Mouse (Mus musculus) embryonic fibroblast, embryonic 13.5 days (primary cell): ENCODE measurements around the gene Lyrm9. TPM values are rescaled to one million over a fixed set of nuclear protein-coding genes. Genes with fewer than 3 reads are reported as not detected.
A peak's percentile ranks its signal among the peaks of the same experiment; 100 is the strongest.

Experiments
- H3K27ac ChIP-seq: 2 replicates; pipeline ENCODE4 v1.5.1; 2012; ENCODE audit warnings: low read length, control low read depth, inconsistent platforms; ENCODE audit not compliant: insufficient read depth
- H3K4me1 ChIP-seq: 2 replicates; pipeline ENCODE4 v1.6.1; 2011; ENCODE audit warnings: low read length; ENCODE audit not compliant: control insufficient read depth, insufficient read depth
- H3K4me3 ChIP-seq: 2 replicates; pipeline ENCODE4 v1.5.1; 2011; ENCODE audit warnings: mild to moderate bottlenecking, control low read depth, low read length; ENCODE audit not compliant: insufficient read depth
- CTCF ChIP-seq: IDR thresholded peaks from 2 replicates; pipeline ENCODE4 v1.5.1; 2011; ENCODE audit warnings: mild to moderate bottlenecking, control low read depth, low read length, moderate library complexity, borderline replicate concordance; ENCODE audit not compliant: insufficient read depth
- POLR2A ChIP-seq: IDR thresholded peaks from 2 replicates; pipeline ENCODE4 v1.6.1; 2011; ENCODE audit warnings: low read depth, mild to moderate bottlenecking, control low read depth, low read length, moderate library complexity
- polyA plus RNA-seq: library from polyadenylated mRNA; stranded (reverse); fragments of >200 nt; gene quantifications from 2 replicates; pipeline ENCODE4 v1.2.4, GENCODE M21; 2011; ENCODE audit warnings: low read depth; ENCODE audit not compliant: missing spikeins, insufficient read length

The Lyrm9 gene
- polyA plus RNA-seq, 1 experiment = 3.8 TPM

GRCm38 (mm10) chr11:78831716-78832115 is 5.3 kb downstream of the Lyrm9 start:
- no peak overlapping the region for H3K4me3 ChIP-seq
- H3K4me1 ChIP-seq = peaks cover 9% of the 10 kb centered on the region
- TF ChIP-seq CTCF = no peak
- no peak overlapping the region for H3K27ac ChIP-seq

- H3K4me1 ChIP-seq = peaks cover 9% of the 10 kb centered on the region
- TF ChIP-seq POLR2A (no peak), CTCF (no peak)
- no peak overlapping the region for H3K27ac ChIP-seq
These were observed 5.8 kb downstream of the Lyrm9 start for GRCm38 (mm10) chr11:78832117-78832726.

GRCm38 (mm10) chr11:78832816-78833314 is 6.5 kb downstream of the Lyrm9 start:
- no peak for TF ChIP-seq POLR2A
- no peak for TF ChIP-seq CTCF
- no peak overlapping the region for H3K4me3 ChIP-seq
- H3K27ac ChIP-seq = no peak overlapping the region
- H3K4me1 ChIP-seq = peaks cover 9% of the 10 kb centered on the region

More at GRCm38 (mm10) chr11:78832117-78832726, 5.8 kb downstream of the Lyrm9 start:
- H3K4me3 ChIP-seq = no peak overlapping the region

DNA sequence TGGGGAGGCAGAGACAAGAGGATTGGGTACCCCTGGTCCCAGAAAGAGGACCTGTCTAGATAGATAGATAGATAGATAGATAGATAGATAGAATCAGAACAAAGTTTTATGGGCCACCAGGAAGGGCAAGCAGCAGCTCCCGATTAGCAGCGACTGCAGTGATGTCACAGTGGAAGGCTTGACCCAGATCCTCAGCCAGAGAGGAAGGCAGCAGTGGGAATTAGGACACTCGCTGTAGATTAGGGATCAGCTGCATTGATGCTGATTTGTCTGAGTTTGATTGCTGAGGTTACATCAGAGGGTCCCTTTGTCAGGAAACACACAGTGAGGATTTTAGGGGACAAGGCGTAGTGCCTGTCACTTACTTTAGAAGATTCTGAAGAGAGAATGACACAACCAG is 10.1 kb downstream of the Lyrm9 start:
- no peak overlapping the region for H3K4me3 ChIP-seq
- H3K27ac ChIP-seq = no peak overlapping the region
- H3K4me1 ChIP-seq = peaks cover 6% of the 10 kb centered on the region
- TF ChIP-seq CTCF (no peak), POLR2A (no peak)

DNA sequence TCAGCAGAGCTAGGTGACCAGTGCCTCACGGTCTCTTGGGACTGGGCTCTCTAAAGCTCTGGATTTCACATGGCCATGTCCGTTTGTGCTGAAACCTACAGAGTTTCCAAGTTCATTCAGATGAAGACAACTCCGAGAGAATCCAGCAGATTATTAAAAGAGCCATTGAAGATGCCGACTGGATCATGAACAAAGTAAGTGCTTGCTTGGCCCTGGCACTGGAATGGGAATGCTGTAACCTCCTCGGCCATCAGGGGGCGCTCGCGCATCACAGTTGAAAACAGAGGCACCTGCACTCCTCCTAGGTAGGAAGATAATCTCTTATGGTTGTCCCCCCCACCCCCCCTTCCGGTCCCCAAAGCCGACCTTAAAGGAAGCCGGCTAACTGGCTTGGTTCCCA is 11.6 kb downstream of the Lyrm9 start:
- Histone ChIP-seq H3K27ac (no peak overlapping the region), H3K4me3 (no peak overlapping the region), H3K4me1 (peaks cover 4% of the 10 kb centered on the region; the same call in 1 of the 2 replicates)
- TF ChIP-seq CTCF = peak; percentile 76
- TF ChIP-seq POLR2A = no peak

- no peak for TF ChIP-seq CTCF
- no peak for TF ChIP-seq POLR2A
- H3K27ac ChIP-seq = no peak overlapping the region
- H3K4me1 ChIP-seq = no peaks in the 10 kb centered on the region
- no peak overlapping the region for H3K4me3 ChIP-seq
These were observed 13.1 kb downstream of the Lyrm9 start for GRCm38 (mm10) chr11:78839491-78839890.

DNA sequence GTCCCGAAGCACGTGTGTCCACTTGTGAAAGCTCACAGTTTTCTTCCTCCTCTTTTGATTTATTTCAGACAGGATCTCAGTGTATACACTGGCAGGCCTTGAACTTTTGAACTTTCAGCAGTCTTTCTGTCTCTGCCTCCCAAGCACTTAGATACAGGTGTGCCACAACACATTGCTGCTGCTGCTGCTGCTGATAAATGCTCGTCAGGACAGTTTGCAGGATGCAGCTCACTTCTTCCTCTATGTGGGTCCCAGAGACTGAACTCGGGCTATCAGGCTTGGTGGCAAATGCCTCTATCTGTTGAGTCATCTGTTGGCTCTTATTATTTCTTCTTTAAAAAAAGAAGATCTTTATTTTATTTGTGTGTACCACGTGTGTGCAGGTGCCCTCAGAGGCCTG is 13.8 kb downstream of the Lyrm9 start:
- H3K4me1 ChIP-seq = no peaks in the 10 kb centered on the region
- H3K27ac ChIP-seq = no peak overlapping the region
- TF ChIP-seq POLR2A (no peak), CTCF (no peak)
- no peak overlapping the region for H3K4me3 ChIP-seq

DNA sequence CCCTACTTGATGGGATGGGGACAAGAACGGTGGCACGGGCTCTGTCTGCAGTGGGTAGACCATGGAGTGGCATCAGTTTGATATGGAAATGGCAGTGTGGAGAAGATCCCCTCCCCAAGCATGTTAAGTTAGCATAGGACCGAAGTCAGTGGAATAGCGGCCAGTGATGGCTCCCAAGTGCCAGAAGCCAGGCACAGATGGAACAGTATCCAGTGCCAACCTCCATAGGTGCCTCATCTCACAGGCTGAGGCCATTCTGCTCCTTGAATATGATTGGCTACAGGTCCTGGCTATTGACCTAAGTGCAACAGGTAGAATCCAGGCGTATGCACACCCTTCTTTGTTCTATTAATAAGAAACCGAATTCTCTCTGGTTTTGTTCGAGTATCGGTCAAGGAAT is 15.6 kb downstream of the Lyrm9 start:
- no peaks in the 10 kb centered on the region for H3K4me1 ChIP-seq
- no peak for TF ChIP-seq CTCF
- TF ChIP-seq POLR2A = no peak
- H3K4me3 ChIP-seq = no peak overlapping the region
- no peak overlapping the region for H3K27ac ChIP-seq

DNA sequence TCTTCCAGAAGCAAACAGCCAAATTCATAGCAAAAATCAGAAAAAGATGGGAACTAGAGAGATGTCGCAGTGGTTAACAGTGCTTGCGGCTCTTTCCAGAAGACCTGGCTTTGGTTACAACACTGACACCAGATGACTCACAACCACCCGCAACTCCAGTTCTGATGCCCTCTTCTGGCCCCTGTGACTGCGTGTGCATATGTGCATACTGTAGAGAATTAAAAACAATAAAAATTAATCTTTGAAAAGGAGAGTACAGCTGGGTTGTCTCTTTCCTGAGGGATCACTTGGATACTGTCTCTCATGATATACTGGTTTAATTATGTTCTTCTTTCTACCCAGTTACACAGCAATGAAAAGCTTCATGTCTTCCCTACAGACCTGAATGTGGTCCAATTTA is 20.2 kb downstream of the Lyrm9 start:
- no peak overlapping the region for H3K4me3 ChIP-seq
- H3K27ac ChIP-seq = no peak overlapping the region
- H3K4me1 ChIP-seq = no peaks in the 10 kb centered on the region
- TF ChIP-seq POLR2A = no peak
- TF ChIP-seq CTCF = no peak

GRCm38 (mm10) chr11:78847884-78848848 is 21.8 kb downstream of the Lyrm9 start:
- TF ChIP-seq POLR2A (no peak), CTCF (no peak)
- no peak overlapping the region for H3K4me3 ChIP-seq
- H3K27ac ChIP-seq = no peak overlapping the region
- no peaks in the 10 kb centered on the region for H3K4me1 ChIP-seq
